Mouse (Mus musculus) testis, adult 2 months (tissue): ENCODE measurements around the gene Ubl4b.

Experiments used
- CTCF ChIP-seq: fragments of 200-500 bp; IDR thresholded peaks from 2 replicates; pipeline ENCODE4 v1.5.1; 2012; ENCODE audit warnings: low read depth, mild to moderate bottlenecking, inconsistent platforms, low read length, moderate library complexity; ENCODE audit not compliant: control insufficient read depth, insufficient read depth, insufficient replicate concordance
- POLR2A ChIP-seq: fragments of 200-500 bp; IDR thresholded peaks from 2 replicates; pipeline ENCODE4 v1.6.1; 2012; ENCODE audit warnings: low read depth, mild to moderate bottlenecking, inconsistent platforms, low read length, moderate library complexity; ENCODE audit not compliant: control insufficient read depth

DNA sequence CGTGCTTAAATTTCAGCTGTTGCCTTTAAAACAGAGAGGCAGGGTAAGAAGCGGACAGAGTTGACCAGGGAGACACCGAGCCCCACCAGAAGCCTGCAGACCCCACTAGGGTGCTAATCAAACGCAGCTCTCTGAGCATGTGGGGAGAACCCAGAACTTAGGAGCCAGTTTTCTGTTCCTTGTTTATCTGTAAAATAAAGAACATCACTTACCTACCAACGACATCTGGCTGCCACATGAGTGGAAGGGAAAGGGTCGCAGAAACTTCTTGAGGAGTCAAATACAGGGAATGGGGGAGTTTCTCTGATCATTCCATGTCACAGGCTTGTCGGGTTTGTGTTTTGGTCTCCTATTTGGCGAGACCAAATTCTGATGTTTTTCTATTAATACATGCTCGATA, 46.9 kb downstream of the Ubl4b start:
- TF ChIP-seq CTCF (no peak), POLR2A (no peak)
